Mouse (Mus musculus): ENCODE data around the gene Ap2a1. TPM values are rescaled to one million over a fixed set of nuclear protein-coding genes. Genes with fewer than 3 reads are reported as not detected.
A peak's percentile ranks its signal among the peaks of the same experiment; 100 is the strongest.

Gene Ap2a1
- total and polyA plus RNA-seq, 3 experiments, result 56.1 to 67.6 (median 63.3) TPM

DNA sequence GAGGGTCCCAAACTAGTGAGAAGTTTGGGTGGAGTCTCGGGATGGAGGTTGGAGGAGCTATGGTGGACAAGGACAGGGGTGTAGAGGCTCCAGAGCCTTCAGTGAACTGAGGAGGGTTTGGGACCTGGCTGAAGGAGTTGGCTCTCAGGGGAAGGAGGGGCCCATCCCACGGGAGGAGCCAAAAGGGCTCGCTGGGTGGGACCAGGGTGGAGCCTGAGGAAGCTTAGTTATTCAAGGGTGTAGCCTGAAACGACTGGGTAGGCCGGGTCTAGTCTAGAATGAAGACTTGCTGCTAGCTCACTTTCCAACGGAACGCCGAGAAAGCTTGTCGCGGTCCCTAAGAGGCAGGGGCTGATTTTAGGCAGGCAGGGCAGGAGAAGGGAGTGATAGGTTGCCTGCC is 22.7 kb upstream of the Ap2a1 start:
- DNase-seq, result peak; percentile 83 to 85
- Histone ChIP-seq H3K4me1 (ENCODE audit: control insufficient read depth, insufficient read depth, low read length) (peaks cover 1% of the 10 kb centered on the region), H3K27me3 (ENCODE audit: control insufficient read depth, insufficient read depth, low read length) (no peaks in the 10 kb centered on the region), H3K4me3 (peak overlapping the region; percentile 70), H3K9ac (ENCODE audit: low read depth, low read length) (peak overlapping the region; percentile 74), H3K27ac (peak overlapping the region; percentile 78), H3K36me3 (ENCODE audit: control insufficient read depth, insufficient read depth, low read length) (no peaks in the 10 kb centered on the region), H3K79me2 (replicated peaks; ENCODE audit: control insufficient read depth, insufficient read depth, low read length) (no peaks in the 10 kb centered on the region)
- TF ChIP-seq EP300 (IDR thresholded peaks at IDR 0.05; ENCODE audit: insufficient read depth, low read depth, low read length), result no peak
- peak; percentile 68 for TF ChIP-seq POLR2A (IDR thresholded peaks at IDR 0.05; ENCODE audit: insufficient read depth, low read depth, low read length)
- TF ChIP-seq CTCF (IDR thresholded peaks at IDR 0.05), result no peak
- intact Hi-C loops (cut with DNase I), result loop anchor here (2.0 kb wide), 1 partner anchor 21 kb away; no protein-coding TSS in a partner anchor
- under 1% methylated on average over 10 of the region's 10 CpGs for WGBS

DNA sequence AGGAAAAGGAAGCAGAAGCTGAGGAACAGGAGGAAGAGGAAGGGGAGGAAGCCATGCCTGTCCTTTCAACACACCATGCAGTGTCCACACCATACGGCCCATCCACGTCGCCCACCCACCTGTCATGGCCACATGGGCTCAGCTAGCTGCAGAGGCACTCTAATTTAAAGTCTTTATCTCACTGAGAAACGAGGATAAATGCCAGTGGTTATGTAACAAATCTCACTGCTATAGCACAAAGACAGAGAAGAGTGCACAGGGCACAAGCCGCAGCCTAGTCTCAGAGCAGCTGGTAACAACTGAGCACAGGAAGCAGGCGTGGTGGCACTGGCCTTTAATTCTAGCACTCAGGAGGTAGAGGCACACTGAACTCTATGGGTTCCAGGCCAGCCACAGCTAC is 20.6 kb upstream of the Ap2a1 start:
- no peaks in the 10 kb centered on the region for H3K27me3 ChIP-seq (ENCODE audit: control insufficient read depth, insufficient read depth, low read length)
- H3K4me1 ChIP-seq (ENCODE audit: control insufficient read depth, insufficient read depth, low read length), result peaks cover 1% of the 10 kb centered on the region
- intact Hi-C loops (cut with DNase I), result no loop called here
- H3K9ac ChIP-seq (ENCODE audit: low read depth, low read length), result no peak overlapping the region
- DNase-seq, result no peak
- H3K4me3 ChIP-seq, result no peak overlapping the region
- H3K79me2 ChIP-seq (replicated peaks; ENCODE audit: control insufficient read depth, insufficient read depth, low read length), result no peaks in the 10 kb centered on the region
- WGBS, result 57% methylated on average over 6 of the region's 6 CpGs
- H3K36me3 ChIP-seq (ENCODE audit: control insufficient read depth, insufficient read depth, low read length), result no peaks in the 10 kb centered on the region
- no peak overlapping the region for H3K27ac ChIP-seq
- no peak for TF ChIP-seq POLR2A (IDR thresholded peaks at IDR 0.05; ENCODE audit: insufficient read depth, low read depth, low read length)

DNA sequence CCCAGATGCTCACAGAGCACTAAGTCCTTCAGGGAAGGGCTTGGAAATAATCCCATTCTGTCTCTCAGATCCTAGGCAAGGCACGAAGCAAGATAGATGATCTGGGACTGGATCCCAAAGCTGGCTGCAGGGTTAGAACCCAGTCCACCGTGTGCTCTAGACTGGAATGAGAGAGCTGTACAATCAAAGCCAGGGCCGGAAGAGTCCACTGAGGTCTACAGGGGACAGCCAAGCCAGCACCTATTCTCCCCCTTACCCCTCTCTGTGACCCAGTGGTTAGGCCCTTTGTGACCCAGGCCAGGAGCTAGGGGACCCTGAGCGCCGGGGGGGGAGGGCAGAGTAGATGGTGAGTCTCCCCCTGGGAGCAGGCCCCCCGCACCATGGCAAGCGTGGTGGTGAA is 13.6 kb upstream of the Ap2a1 start, which contains the start of gene Tsks:
TSS of gene Tsks (plus strand) at position 301 of the 400 bp plus-strand sequence.
- H3K4me3 ChIP-seq, result no peak within 1 kb of the TSS

DNA sequence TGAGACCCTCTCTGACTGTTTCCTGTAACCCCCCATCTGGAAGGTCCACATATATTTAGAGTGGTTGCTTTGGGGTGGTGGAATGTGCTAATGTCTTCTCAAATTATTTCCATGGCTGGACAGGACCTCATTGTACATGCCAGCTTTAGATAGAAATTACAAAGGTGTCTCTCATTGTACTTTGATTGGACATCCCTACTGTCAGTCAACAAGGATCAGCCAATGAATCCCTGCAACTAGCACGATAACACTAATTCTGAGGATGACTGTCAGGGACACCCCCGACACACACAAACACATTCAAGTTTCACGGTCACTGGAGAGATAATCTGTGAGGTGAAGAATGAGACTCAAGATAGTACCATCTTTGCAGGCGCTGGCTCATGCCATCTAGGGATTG is 9.4 kb upstream of the Ap2a1 start:
- Histone ChIP-seq H3K4me3 (no peak overlapping the region), H3K79me2 (replicated peaks; ENCODE audit: control insufficient read depth, insufficient read depth, low read length) (no peaks in the 10 kb centered on the region), H3K27me3 (ENCODE audit: control insufficient read depth, insufficient read depth, low read length) (no peaks in the 10 kb centered on the region), H3K27ac (no peak overlapping the region), H3K9ac (ENCODE audit: low read depth, low read length) (no peak overlapping the region), H3K4me1 (ENCODE audit: control insufficient read depth, insufficient read depth, low read length) (no peaks in the 10 kb centered on the region), H3K36me3 (ENCODE audit: control insufficient read depth, insufficient read depth, low read length) (no peaks in the 10 kb centered on the region)
- intact Hi-C loops (cut with DNase I), result no loop called here
- DNase-seq, result no peak
- TF ChIP-seq POLR2A (IDR thresholded peaks at IDR 0.05; ENCODE audit: insufficient read depth, low read depth, low read length) (no peak), CTCF (IDR thresholded peaks at IDR 0.05) (no peak), EP300 (IDR thresholded peaks at IDR 0.05; ENCODE audit: insufficient read depth, low read depth, low read length) (no peak)
- 87% methylated on average over 4 of the region's 4 CpGs for WGBS

More for the DNA sequence above, 13.6 kb upstream of the Ap2a1 start, which contains the start of gene Tsks:
- no peaks in the 10 kb centered on the region for H3K36me3 ChIP-seq (ENCODE audit: control insufficient read depth, insufficient read depth, low read length)
- intact Hi-C loops (cut with DNase I), result no loop called here
- no peak within 1 kb of the TSS for H3K27ac ChIP-seq
- H3K9ac ChIP-seq (ENCODE audit: low read depth, low read length), result no peak within 1 kb of the TSS
- TF ChIP-seq EP300 (IDR thresholded peaks at IDR 0.05; ENCODE audit: insufficient read depth, low read depth, low read length) (no peak), POLR2A (IDR thresholded peaks at IDR 0.05; ENCODE audit: insufficient read depth, low read depth, low read length) (no peak)
- 77% methylated on average over 7 of the region's 7 CpGs for WGBS
- no peaks in the 10 kb centered on the region for H3K4me1 ChIP-seq (ENCODE audit: control insufficient read depth, insufficient read depth, low read length)
- no peaks in the 10 kb centered on the region for H3K79me2 ChIP-seq (replicated peaks; ENCODE audit: control insufficient read depth, insufficient read depth, low read length)
- no peaks in the 10 kb centered on the region for H3K27me3 ChIP-seq (ENCODE audit: control insufficient read depth, insufficient read depth, low read length)
- no peak for DNase-seq

DNA sequence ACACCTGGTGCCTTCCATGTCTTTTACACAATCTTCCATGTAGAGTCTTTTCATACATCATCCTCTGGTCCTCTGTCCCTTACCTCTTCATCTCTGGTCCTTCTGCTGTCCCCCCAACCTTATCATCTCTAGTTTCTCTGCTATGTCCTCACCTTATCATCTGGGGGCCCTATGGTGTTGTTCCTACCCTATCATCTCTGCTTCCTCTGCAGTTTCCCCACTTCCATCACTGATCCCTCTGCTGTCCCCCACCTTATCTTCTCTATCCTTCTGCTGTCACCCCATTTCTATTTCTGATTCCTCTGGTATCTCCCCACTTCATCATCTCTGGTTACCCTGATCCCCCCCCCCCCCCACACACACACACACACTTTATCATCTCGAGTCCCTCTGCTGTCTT is 726 bp downstream of the Ap2a1 start:
- H3K27me3 ChIP-seq (ENCODE audit: control insufficient read depth, insufficient read depth, low read length), result no peaks in the 10 kb centered on the region
- peak overlapping the region; percentile 89 for H3K27ac ChIP-seq
- 0% methylated on average over 1 of the region's 1 CpGs for WGBS
- no peaks in the 10 kb centered on the region; the same call in 1 of the 2 replicates for H3K79me2 ChIP-seq (replicated peaks; ENCODE audit: control insufficient read depth, insufficient read depth, low read length)
- peak overlapping the region; percentile 88 for H3K9ac ChIP-seq (ENCODE audit: low read depth, low read length)
- no peaks in the 10 kb centered on the region for H3K36me3 ChIP-seq (ENCODE audit: control insufficient read depth, insufficient read depth, low read length)
- peaks cover 3% of the 10 kb centered on the region for H3K4me1 ChIP-seq (ENCODE audit: control insufficient read depth, insufficient read depth, low read length)
- DNase-seq, result no peak
- TF ChIP-seq EP300 (IDR thresholded peaks at IDR 0.05; ENCODE audit: insufficient read depth, low read depth, low read length) (no peak), POLR2A (IDR thresholded peaks at IDR 0.05; ENCODE audit: insufficient read depth, low read depth, low read length) (no peak), CTCF (IDR thresholded peaks at IDR 0.05) (no peak)
- intact Hi-C loops (cut with DNase I), result loop anchor here (2.0 kb wide), 1 partner anchor 32 kb away; the partner anchor contains the start of gene Fuz
- H3K4me3 ChIP-seq, result peak overlapping the region; percentile 80

DNA sequence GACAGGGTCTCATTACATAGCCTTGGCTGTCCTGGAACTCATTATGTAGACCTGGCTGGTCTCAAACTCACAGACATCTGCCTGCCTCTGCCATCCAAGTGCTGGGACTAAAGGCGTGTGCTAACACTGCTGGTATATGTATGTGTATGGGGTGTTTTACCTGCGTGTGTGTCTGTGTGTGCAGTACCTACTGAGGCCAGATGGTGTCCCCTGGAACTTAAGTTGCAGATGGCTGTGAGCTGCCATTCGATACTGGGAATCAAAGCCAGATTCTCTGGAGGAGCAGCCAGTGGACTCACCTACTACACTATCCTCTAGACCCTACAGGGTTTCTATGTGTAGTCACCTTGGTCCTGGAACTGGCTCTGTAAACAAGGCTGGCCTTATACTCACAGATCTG is 3.8 kb downstream of the Ap2a1 start:
- no peaks in the 10 kb centered on the region for H3K27me3 ChIP-seq (ENCODE audit: control insufficient read depth, insufficient read depth, low read length)
- intact Hi-C loops (cut with DNase I), result no loop called here
- no peak for DNase-seq
- no peak overlapping the region for H3K9ac ChIP-seq (ENCODE audit: low read depth, low read length)
- peak; percentile 63 for TF ChIP-seq CTCF (IDR thresholded peaks at IDR 0.05)
- no peak for TF ChIP-seq POLR2A (IDR thresholded peaks at IDR 0.05; ENCODE audit: insufficient read depth, low read depth, low read length)
- no peak for TF ChIP-seq EP300 (IDR thresholded peaks at IDR 0.05; ENCODE audit: insufficient read depth, low read depth, low read length)
- WGBS, result 61% methylated on average over 3 of the region's 3 CpGs
- H3K79me2 ChIP-seq (replicated peaks; ENCODE audit: control insufficient read depth, insufficient read depth, low read length), result no peaks in the 10 kb centered on the region; the same call in 1 of the 2 replicates
- H3K4me3 ChIP-seq, result no peak overlapping the region
- peaks cover 3% of the 10 kb centered on the region for H3K4me1 ChIP-seq (ENCODE audit: control insufficient read depth, insufficient read depth, low read length)
- no peak overlapping the region for H3K27ac ChIP-seq
- H3K36me3 ChIP-seq (ENCODE audit: control insufficient read depth, insufficient read depth, low read length), result no peaks in the 10 kb centered on the region
